Mouse (Mus musculus) left cerebral cortex, adult 11 months (tissue): Measurements from ENCODE around the gene Chd3.

Experiments
- DNase-seq: peaks from one replicate; pipeline ENCODE4 v3.0.0; 2022; ENCODE audit warnings: low spot score

Gene Chd3

GRCm38 (mm10) chr11:69369215-69369989, at the start of gene Chd3:
Chd3 (minus strand) TSS chr11:69369406.
- DNase-seq: no peak

- DNase-seq: peak; percentile 89
Measured at GRCm38 (mm10) chr11:69417449-69418384, 48.5 kb upstream of the Chd3 start.

GRCm38 (mm10) chr11:69416921-69417448, 47.8 kb upstream of the Chd3 start:
- no peak for DNase-seq

GRCm38 (mm10) chr11:69416509-69416908, 47.3 kb upstream of the Chd3 start:
- DNase-seq: no peak

GRCm38 (mm10) chr11:69415668-69416451, 46.7 kb upstream of the Chd3 start:
- no peak for DNase-seq

GRCm38 (mm10) chr11:69415327-69415667, 46.1 kb upstream of the Chd3 start:
- no peak for DNase-seq

GRCm38 (mm10) chr11:69414421-69415326, 45.5 kb upstream of the Chd3 start:
- DNase-seq: no peak

GRCm38 (mm10) chr11:69413221-69414181, 44.3 kb upstream of the Chd3 start, which contains the start of gene Kdm6b:
Kdm6b (minus strand) TSS chr11:69413675.
- no peak for DNase-seq

GRCm38 (mm10) chr11:69412548-69412947, 43.3 kb upstream of the Chd3 start:
- DNase-seq: no peak

- no peak for DNase-seq
Measured at GRCm38 (mm10) chr11:69411538-69412203, 42.5 kb upstream of the Chd3 start.

DNA sequence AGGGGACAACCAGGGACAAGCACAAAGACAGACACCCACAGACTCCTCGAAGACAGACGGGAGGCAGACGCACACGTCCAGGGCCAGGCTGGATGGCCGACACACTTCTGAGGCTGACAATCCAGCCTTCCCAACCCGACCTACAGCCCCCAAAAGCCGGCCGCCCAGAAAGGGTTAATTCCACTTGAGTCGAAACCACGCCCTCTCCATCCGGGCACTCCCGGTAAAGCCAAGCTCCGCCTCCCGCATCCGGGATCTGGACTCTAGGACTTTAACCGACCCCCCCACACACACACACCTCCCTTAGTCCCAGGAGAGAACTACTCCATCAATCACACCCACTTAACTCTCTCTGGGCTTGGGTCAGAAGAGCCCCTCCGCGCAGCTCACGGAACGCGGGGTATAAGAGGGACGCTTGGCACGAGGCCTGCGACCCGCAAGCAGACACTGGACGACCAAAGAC, 41.9 kb upstream of the Chd3 start:
- peak; percentile 90 for DNase-seq

GRCm38 (mm10) chr11:69410310-69411072, 41.3 kb upstream of the Chd3 start:
- DNase-seq: no peak

- no peak for DNase-seq
Measured at GRCm38 (mm10) chr11:69410045-69410309, 40.8 kb upstream of the Chd3 start.

DNA sequence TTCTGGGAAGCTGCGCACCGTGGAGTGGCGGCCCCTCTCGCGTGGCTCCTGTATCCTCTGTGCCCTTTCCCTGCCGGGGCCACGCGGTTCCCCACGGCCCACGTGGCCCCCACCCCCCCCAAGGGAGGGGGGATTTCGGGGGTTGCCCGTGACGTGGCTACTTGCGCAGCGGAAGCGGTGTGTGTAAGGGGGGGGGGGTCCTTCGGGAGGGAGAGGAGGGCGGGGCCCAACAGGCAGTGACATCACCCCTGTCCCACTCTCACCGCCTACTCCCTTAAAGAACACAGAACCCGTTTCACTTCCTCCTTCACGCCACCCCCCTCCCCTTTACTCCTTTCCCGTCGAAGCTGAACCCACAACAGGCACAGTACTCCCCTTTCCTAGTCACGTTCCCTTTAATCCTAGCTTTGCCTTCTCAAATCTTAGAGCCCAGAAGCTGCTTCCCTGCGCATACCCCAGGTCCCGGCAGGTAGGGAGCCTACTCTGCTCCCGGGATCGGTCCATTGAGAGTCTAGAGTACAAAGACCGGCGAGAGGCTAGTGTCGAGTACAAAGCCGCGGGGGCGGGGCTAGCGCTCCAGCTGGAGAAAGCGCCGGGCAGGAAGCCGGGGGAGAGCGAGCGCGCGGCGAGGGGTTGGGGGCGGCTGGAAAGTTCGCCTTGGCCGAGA, 40.3 kb upstream of the Chd3 start:
- no peak for DNase-seq

- peak; percentile 86 for DNase-seq
Measured at GRCm38 (mm10) chr11:69408541-69409377, 39.6 kb upstream of the Chd3 start.

- no peak for DNase-seq
Measured at GRCm38 (mm10) chr11:69407724-69408004, 38.5 kb upstream of the Chd3 start.
